Mouse (Mus musculus): ENCODE data around the gene Il13. TPM values are rescaled to one million over a fixed set of nuclear protein-coding genes. Genes with fewer than 3 reads are reported as not detected.

The Il13 gene
- not detected in 2 replicates for polyA plus RNA-seq (2016; fragmentation: Nextera tagmentation; extraction: Ambion mirVana)

DNA sequence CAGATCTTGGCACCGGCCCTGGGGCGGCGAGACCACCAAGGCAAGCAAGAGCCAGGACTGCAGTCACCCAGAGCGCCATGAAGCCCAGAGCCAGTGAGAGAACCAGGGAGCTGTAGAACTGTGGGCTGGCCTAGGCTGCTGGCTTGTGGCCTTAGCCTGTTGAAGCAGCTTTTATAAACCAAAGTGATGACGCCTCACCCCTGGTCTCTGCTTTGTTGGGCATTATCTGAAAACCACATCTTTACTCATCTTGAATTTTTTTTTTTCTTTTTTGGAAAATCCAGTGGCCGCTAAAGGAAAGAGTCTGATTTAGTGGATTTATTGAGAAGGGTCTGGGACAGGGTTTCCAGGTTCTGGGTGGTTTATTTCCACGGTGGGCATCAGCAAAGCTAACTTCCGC is at the start of gene Il13:
Gene Il13, minus strand, starts transcription at position 147 of the 400 bp plus-strand sequence.
- no peak within 1 kb of the TSS; the same call in 1 of the 2 replicates for H3K4me2 ChIP-seq (replicated peaks)
- H3K36me3 ChIP-seq = no peaks in the 10 kb centered on the region
- H3K4me1 ChIP-seq = peaks cover 17% of the 10 kb centered on the region
- no peak within 1 kb of the TSS for H3K4me3 ChIP-seq
- H3K27ac ChIP-seq = no peak within 1 kb of the TSS
- H3K27me3 ChIP-seq = peaks cover 26% of the 10 kb centered on the region
- no peaks in the 10 kb centered on the region for H3K9me3 ChIP-seq (replicated peaks)
- ATAC-seq (ENCODE audit: low FRiP score) = no peak
- no peak within 1 kb of the TSS for H3K9ac ChIP-seq
- WGBS = 93% methylated on average over 8 of the region's 8 CpGs

DNA sequence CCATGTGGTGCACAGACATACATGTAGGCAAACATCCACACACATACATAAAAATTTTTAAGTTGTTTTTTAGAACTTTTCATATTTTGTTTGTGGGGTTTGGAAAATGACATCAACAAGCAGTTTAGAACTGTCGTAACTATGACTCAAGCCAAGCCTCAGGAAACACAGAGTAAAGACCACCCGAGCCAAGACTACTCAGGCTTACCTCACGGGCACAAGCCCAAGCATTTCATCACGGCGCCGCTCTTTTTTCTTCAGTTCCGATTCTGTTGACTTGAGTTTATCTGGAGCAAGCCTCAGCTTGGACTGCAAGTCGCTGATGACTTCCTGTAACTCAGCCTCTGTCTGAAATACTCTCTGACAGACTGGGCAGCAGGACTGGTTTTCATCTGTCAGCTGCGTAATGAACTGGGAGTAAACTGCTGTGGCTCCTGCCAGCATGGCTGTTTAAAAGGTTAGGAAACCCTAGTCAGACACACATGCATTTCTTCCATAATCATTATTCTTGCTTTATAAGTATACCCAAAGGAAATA is 48.6 kb upstream of the Il13 start:
- 93% methylated on average over 9 of the region's 9 CpGs for WGBS
- Histone ChIP-seq H3K4me2 (replicated peaks) (no peak overlapping the region), H3K4me1 (no peaks in the 10 kb centered on the region), H3K9ac (no peak overlapping the region), H3K27ac (no peak overlapping the region), H3K9me3 (replicated peaks) (no peaks in the 10 kb centered on the region), H3K4me3 (no peak overlapping the region), H3K27me3 (no peaks in the 10 kb centered on the region), H3K36me3 (peaks cover 34% of the 10 kb centered on the region)
- ATAC-seq (ENCODE audit: low FRiP score) = no peak

DNA sequence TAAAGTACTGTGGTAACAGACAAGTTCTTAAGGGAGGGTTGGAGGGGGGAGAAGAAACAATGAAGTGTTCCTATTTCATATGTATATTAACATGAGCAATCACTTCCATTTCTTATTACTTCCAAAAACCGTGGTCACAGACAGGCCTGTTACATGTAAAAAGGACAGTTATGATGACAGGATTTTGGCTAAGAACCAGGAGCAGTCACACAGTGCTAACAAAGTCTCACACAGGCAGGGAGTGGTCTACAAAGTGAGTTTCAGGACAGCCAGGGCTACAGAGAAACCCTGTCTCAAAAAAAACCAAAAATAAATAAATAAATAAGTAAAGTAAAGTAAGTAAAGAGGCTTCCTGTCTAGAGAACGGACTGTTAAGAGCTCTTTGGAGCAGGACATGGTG is 47.7 kb upstream of the Il13 start:
- Histone ChIP-seq H3K27ac (no peak overlapping the region), H3K36me3 (peaks cover 34% of the 10 kb centered on the region), H3K4me3 (no peak overlapping the region), H3K27me3 (no peaks in the 10 kb centered on the region), H3K4me2 (replicated peaks) (no peak overlapping the region), H3K4me1 (no peaks in the 10 kb centered on the region), H3K9ac (no peak overlapping the region), H3K9me3 (replicated peaks) (no peaks in the 10 kb centered on the region)
- WGBS = 90% methylated on average over 2 of the region's 2 CpGs
- ATAC-seq (ENCODE audit: low FRiP score) = no peak

DNA sequence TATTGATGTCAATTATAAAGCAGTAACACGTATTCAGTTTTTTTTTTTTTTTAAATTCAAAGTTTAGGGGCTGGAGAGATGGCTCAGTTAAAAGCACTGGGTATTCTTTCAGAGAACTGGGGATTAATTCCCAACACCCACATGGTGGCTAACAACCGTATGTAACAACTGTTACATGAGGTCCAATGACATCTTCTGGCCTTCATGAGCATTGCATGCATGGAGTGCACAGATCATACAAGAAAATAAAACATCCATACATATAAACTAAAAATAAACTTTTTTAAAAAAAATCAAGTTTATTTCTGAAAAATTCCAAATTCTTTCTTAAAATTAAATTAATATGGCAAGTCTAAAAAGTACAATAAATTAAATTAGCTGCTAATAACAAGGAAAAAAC is 47.2 kb upstream of the Il13 start:
- WGBS = 91% methylated on average over 2 of the region's 2 CpGs
- no peaks in the 10 kb centered on the region for H3K27me3 ChIP-seq
- H3K9me3 ChIP-seq (replicated peaks) = no peaks in the 10 kb centered on the region
- H3K4me1 ChIP-seq = no peaks in the 10 kb centered on the region
- no peak overlapping the region for H3K9ac ChIP-seq
- no peak for ATAC-seq (ENCODE audit: low FRiP score)
- peaks cover 34% of the 10 kb centered on the region for H3K36me3 ChIP-seq
- no peak overlapping the region for H3K27ac ChIP-seq
- H3K4me2 ChIP-seq (replicated peaks) = no peak overlapping the region
- H3K4me3 ChIP-seq = no peak overlapping the region

DNA sequence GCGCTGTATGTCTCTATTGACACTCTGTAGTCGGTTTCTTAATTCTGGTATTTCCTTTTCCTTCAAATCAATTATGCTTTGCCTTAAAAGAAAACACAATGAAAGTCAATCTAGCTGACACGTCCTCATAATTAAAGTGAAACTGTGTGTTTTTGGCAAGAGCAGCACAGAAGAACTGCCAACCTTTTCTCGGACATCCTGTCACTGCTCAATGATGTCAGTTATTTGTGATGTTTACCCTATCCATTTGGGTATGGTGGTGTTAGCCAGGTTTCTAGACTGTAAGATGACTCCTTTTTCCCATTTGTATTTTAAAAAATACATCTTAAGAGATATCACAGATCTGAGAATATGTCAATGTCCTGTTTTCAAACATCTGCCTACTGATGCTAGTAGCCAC is 45.6 kb upstream of the Il13 start:
- WGBS = 90% methylated on average over 4 of the region's 4 CpGs
- H3K9me3 ChIP-seq (replicated peaks) = no peaks in the 10 kb centered on the region
- H3K27me3 ChIP-seq = no peaks in the 10 kb centered on the region
- no peak overlapping the region for H3K4me3 ChIP-seq
- no peak overlapping the region for H3K9ac ChIP-seq
- no peak overlapping the region for H3K27ac ChIP-seq
- H3K4me1 ChIP-seq = no peaks in the 10 kb centered on the region
- H3K4me2 ChIP-seq (replicated peaks) = no peak overlapping the region
- peaks cover 34% of the 10 kb centered on the region for H3K36me3 ChIP-seq
- no peak for ATAC-seq (ENCODE audit: low FRiP score)

DNA sequence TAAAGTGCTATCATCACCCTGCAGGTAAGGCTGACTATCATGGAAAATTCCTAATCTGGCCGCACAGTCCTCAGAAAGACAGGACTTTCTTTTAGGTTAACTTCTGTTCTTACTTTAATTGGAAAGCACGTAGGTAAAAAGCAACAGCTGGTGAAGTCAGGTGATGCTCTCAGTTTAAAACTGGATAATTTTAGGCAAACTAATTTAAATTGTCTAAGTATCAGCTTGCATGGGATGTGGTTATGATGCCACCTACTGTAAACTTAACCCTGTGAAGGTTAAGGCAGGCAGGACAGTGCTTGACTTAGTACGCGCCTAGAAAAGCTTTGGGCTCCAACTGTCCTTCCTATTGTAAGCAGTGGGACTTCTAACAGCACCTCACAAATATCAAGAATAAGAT is 36.9 kb upstream of the Il13 start:
- no peak overlapping the region for H3K4me2 ChIP-seq (replicated peaks)
- no peaks in the 10 kb centered on the region for H3K9me3 ChIP-seq (replicated peaks)
- H3K27me3 ChIP-seq = no peaks in the 10 kb centered on the region
- H3K4me1 ChIP-seq = no peaks in the 10 kb centered on the region
- peaks cover 28% of the 10 kb centered on the region for H3K36me3 ChIP-seq
- no peak overlapping the region for H3K27ac ChIP-seq
- H3K4me3 ChIP-seq = no peak overlapping the region
- 95% methylated on average over 4 of the region's 4 CpGs for WGBS
- ATAC-seq (ENCODE audit: low FRiP score) = no peak
- H3K9ac ChIP-seq = no peak overlapping the region

DNA sequence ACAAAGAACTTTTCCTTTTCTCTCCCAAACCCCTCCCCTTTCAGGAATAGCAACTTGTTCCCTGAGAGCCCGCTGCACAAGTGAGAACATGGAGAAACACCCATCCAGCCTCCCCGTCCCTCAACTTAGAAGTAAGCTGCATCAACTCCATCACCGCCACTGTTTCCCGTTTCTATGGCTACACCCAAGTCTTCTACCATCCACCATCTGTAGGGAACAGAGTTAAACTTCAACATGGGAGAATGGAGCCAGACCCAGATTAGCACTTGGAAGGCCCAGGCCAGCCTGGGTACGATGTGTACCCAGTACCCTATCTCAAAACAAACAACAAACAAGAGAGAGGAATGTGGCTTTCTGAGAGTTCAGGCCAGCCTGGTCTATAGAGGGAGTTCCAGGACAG is 29.6 kb upstream of the Il13 start:
- ATAC-seq (ENCODE audit: low FRiP score) = no peak
- Histone ChIP-seq H3K27ac (no peak overlapping the region), H3K9me3 (replicated peaks) (no peaks in the 10 kb centered on the region), H3K4me2 (replicated peaks) (no peak overlapping the region), H3K36me3 (peaks cover 18% of the 10 kb centered on the region), H3K4me1 (no peaks in the 10 kb centered on the region), H3K9ac (no peak overlapping the region), H3K27me3 (no peaks in the 10 kb centered on the region), H3K4me3 (no peak overlapping the region)
- WGBS = 87% methylated on average over 5 of the region's 5 CpGs

DNA sequence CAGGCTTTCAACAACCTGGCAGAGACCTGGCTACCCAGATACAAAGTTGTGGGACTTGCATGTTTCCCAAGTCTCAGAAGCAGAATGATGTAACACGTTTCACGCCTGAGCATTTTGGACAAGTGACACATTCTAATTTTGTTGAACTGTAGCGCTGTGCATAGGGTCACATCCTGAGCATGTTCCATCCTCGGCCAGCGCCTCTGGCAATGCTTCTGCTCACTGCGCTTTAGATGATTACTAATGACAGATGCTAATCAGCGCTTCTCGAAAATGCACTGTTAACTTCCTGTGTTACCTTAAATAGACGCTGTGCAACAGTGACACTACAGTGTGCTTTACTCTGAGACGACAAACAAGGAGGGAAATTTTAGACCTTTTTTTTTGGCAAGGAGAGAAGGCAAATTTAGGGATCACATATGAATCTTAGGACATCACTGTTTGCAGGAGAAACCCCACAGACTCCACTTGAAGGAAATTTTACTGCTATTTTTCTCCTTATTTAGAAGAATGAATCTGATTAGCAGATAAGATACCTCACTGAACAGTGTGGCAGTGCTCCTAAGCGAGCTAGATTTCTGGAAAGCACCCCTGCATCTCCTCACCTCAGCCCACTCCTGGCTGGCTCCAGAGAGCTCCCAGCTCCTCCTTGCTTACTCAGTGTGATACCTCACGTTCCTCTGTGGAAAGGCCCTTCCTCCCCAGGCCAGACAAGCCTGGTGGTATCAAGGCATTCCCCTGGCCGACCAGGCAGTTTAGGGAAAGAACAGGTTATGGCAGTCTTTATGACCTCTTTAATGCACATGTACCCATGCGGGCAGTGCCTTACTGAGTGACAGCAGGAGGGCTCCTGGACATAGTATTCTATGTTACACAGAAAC is 28.5 kb upstream of the Il13 start:
- Histone ChIP-seq H3K36me3 (peaks cover 18% of the 10 kb centered on the region), H3K9ac (no peak overlapping the region), H3K4me2 (replicated peaks) (no peak overlapping the region), H3K4me1 (no peaks in the 10 kb centered on the region), H3K27ac (no peak overlapping the region), H3K9me3 (replicated peaks) (no peaks in the 10 kb centered on the region), H3K4me3 (no peak overlapping the region), H3K27me3 (no peaks in the 10 kb centered on the region)
- ATAC-seq (ENCODE audit: low FRiP score) = no peak
- WGBS = 83% methylated on average over 14 of the region's 14 CpGs

DNA sequence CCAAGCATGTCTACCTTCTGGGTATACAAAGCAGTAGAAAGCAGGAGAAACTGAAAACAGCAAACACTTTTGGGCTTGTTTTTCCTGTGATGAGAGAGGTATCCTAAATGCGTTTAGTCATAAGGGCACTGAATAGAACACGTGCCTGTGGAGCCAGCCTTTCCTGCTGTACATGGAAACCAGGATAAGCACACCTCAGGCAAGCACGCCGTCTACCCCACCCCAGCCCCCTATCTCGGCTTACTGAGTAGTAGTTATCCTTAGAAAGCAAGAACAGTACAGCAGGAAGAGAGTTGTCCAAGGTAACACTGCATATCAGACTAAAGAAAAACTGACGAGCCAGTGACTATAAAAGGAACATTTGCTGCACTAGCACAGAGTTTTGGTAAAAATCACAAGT is 23.3 kb upstream of the Il13 start:
- WGBS = 91% methylated on average over 6 of the region's 6 CpGs
- no peaks in the 10 kb centered on the region for H3K4me1 ChIP-seq
- H3K9me3 ChIP-seq (replicated peaks) = no peaks in the 10 kb centered on the region
- H3K36me3 ChIP-seq = peaks cover 6% of the 10 kb centered on the region; the same call in 1 of the 2 replicates
- H3K4me2 ChIP-seq (replicated peaks) = no peak overlapping the region
- no peak overlapping the region for H3K27ac ChIP-seq
- ATAC-seq (ENCODE audit: low FRiP score) = no peak
- no peak overlapping the region for H3K9ac ChIP-seq
- H3K27me3 ChIP-seq = no peaks in the 10 kb centered on the region
- no peak overlapping the region for H3K4me3 ChIP-seq

DNA sequence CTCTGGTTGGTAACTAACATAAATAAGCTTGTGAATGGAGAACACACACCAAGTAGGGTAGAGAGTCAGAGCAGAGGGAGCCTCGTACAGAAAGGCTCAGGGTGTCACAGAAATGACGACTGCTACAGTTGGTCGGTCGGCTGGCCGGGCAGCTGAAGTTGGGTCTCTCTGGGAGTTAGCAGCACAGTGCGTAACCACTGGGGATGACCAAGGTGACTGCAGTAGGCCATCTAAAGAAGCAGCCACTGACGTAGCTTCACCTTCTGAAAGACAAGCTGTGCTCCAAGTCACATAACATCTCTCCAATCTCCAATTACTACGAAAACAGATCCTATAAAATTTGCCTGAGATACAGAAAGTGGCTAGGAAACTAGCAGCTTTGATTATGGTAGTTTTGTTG is 22.9 kb upstream of the Il13 start:
- Histone ChIP-seq H3K4me3 (no peak overlapping the region), H3K36me3 (peaks cover 6% of the 10 kb centered on the region; the same call in 1 of the 2 replicates), H3K27ac (no peak overlapping the region), H3K9me3 (replicated peaks) (no peaks in the 10 kb centered on the region), H3K9ac (no peak overlapping the region), H3K27me3 (no peaks in the 10 kb centered on the region), H3K4me2 (replicated peaks) (no peak overlapping the region), H3K4me1 (no peaks in the 10 kb centered on the region)
- WGBS = 88% methylated on average over 8 of the region's 8 CpGs
- no peak for ATAC-seq (ENCODE audit: low FRiP score)

DNA sequence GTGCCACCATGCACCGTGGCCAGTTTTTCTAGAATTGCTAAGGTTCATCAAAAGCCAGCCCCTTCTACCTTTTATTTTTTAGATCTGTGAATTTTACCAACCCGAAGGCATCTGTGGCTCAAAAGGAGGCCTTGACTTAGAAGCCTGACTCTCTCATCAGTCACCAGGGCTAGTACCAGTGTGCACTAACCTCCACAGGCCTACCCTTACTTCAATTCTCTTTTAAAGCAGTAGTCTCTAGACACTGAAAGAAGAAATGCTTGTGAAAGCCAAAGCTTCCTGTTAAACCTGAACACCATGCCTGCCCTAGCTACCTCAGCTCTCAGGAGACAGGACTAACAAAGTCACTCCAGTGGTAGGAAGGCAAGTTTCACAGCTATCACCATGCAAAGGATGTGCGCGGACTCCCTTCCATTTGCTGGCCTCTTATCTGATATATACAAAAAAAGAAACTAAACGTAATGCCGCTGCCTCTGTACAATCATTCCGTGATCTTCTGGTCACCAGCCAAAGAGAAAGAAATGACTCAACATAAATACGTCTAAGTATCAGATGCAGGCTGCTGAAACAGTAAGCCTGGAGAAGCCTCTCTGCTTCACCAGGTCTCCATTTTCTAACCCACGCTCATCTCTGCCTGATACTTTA is 22.2 kb upstream of the Il13 start:
- H3K4me3 ChIP-seq = no peak overlapping the region
- H3K36me3 ChIP-seq = peaks cover 7% of the 10 kb centered on the region
- H3K9ac ChIP-seq = no peak overlapping the region
- no peaks in the 10 kb centered on the region for H3K9me3 ChIP-seq (replicated peaks)
- no peaks in the 10 kb centered on the region for H3K4me1 ChIP-seq
- no peak overlapping the region for H3K27ac ChIP-seq
- WGBS = 94% methylated on average over 9 of the region's 9 CpGs
- no peak overlapping the region for H3K4me2 ChIP-seq (replicated peaks)
- H3K27me3 ChIP-seq = no peaks in the 10 kb centered on the region
- ATAC-seq (ENCODE audit: low FRiP score) = no peak

DNA sequence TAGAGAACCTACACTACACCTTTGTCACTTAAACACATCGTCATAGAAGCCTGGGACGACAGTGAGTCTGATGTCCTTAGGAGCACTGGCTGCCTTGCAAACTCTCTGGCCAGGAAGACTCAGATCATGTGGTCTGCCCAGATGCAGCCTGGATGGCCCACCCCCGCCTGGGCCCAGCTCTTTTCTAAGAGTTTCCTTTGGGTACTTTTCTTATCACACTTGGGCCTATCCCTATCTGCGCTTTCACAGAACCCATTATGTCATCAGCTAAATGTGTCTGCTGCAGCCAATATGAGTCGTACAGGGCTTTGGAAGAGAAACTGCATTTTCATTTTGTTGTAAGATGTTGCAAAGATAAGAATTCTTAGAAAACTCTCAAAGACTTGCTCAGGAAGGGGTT is 20.5 kb upstream of the Il13 start:
- Histone ChIP-seq H3K9ac (no peak overlapping the region), H3K4me3 (no peak overlapping the region), H3K27me3 (no peaks in the 10 kb centered on the region), H3K9me3 (replicated peaks) (no peaks in the 10 kb centered on the region), H3K4me1 (no peaks in the 10 kb centered on the region), H3K36me3 (peaks cover 22% of the 10 kb centered on the region), H3K27ac (no peak overlapping the region), H3K4me2 (replicated peaks) (no peak overlapping the region)
- WGBS = 95% methylated on average over 5 of the region's 5 CpGs
- no peak for ATAC-seq (ENCODE audit: low FRiP score)
